Mouse (Mus musculus) liver, embryonic 14.5 days (tissue): Measurements from ENCODE around the gene Thrap3. TPM values are rescaled to one million over a fixed set of nuclear protein-coding genes. Genes with fewer than 3 reads are reported as not detected.
"Not testable (repeated sequence)": the region's sequence is repeated elsewhere in the genome, so short reads cannot be mapped to it uniquely, and the experiment has no call there.

Experiments
- ATAC-seq: fragments of 200-750 bp; cut with Nextera tagmentation; 2 replicates; pipeline ENCODE4 v1.8.0; 2017; ENCODE audit warnings: moderate number of reproducible peaks, mild to moderate bottlenecking, moderate library complexity; ENCODE audit not compliant: insufficient read depth
- DNase-seq, 3 experiments: peaks; one replicate each; pipeline ENCODE4 v3.0.0-alpha.2; 2012 to 2013; ENCODE audit warnings: low read depth in 3 of 3, low spot score in 3 of 3
- H3K27ac ChIP-seq: fragments of 300-500 bp; sonication (generic); 2 replicates; pipeline ENCODE4 v1.5.1; 2014; ENCODE audit warnings: moderate library complexity, mild to moderate bottlenecking, control low read depth, inconsistent platforms
- H3K27me3 ChIP-seq: fragments of 300-500 bp; sonication (generic); 2 replicates; pipeline ENCODE4 v1.6.1; 2014; ENCODE audit warnings: mild to moderate bottlenecking, low read length, moderate library complexity; ENCODE audit not compliant: control insufficient read depth, insufficient read depth
- H3K36me3 ChIP-seq: fragments of 300-500 bp; sonication (generic); replicated peaks from 2 replicates; pipeline ENCODE4 v1.6.1; 2014; ENCODE audit warnings: low read depth; ENCODE audit not compliant: control insufficient read depth, insufficient read depth
- H3K4me1 ChIP-seq, 2 experiments: fragments of 200-500 bp in 1 of 2; fragments of 300-500 bp in 1 of 2; sonication (generic) in 1 of 2; replicated peaks; 2 replicates each; pipeline ENCODE4 v1.6.1; 2012 to 2014; ENCODE audit warnings: antibody characterized with exemption in 1 of 2, inconsistent platforms in 1 of 2, low read length in 1 of 2; ENCODE audit not compliant: control insufficient read depth in 2 of 2, insufficient read depth in 2 of 2
- H3K4me2 ChIP-seq: fragments of 300-500 bp; sonication (generic); 2 replicates; pipeline ENCODE4 v1.6.1; 2014; ENCODE audit warnings: low read depth, mild to moderate bottlenecking, control low read depth, moderate library complexity
- H3K4me3 ChIP-seq, 2 experiments: fragments of 200-500 bp in 1 of 2; fragments of 300-500 bp in 1 of 2; sonication (generic) in 1 of 2; 2 replicates each; pipeline ENCODE4 v1.5.1; 2012 to 2014; ENCODE audit warnings: low read depth in 2 of 2, low read length in 2 of 2, mild to moderate bottlenecking in 2 of 2, control low read depth in 1 of 2, inconsistent platforms in 1 of 2, moderate library complexity in 1 of 2; ENCODE audit not compliant: insufficient read depth in 1 of 2
- H3K9ac ChIP-seq: fragments of 300-500 bp; sonication (generic); replicated peaks from 2 replicates; pipeline ENCODE4 v1.6.1; 2014; ENCODE audit warnings: mild to moderate bottlenecking, control low read depth, moderate library complexity
- H3K9me3 ChIP-seq: fragments of 300-500 bp; sonication (generic); 2 replicates; pipeline ENCODE4 v1.6.1; 2016; ENCODE audit warnings: low read length, mixed read lengths; ENCODE audit not compliant: control insufficient read depth
- CTCF ChIP-seq: IDR thresholded peaks from 2 replicates; pipeline ENCODE4 v1.5.1; 2016; ENCODE audit warnings: antibody characterized with exemption, low read depth, control low read depth
- EP300 ChIP-seq: IDR thresholded peaks from 2 replicates; pipeline ENCODE4 v1.6.1; 2016; ENCODE audit warnings: antibody characterized with exemption, low read depth
- WGBS: fragments of 180-500 bp; shearing (Covaris S2); extraction: QIAGEN DNeasy Blood & Tissue Kit; methylation state at CpG from one replicate; pipeline ENCODE4 v1.1.7; 2014; ENCODE audit not compliant: insufficient replicate concordance; 5-methylcytosine and 5-hydroxymethylcytosine counted together
- polyA plus RNA-seq, 2 experiments: library from polyadenylated mRNA; depleted of rRNA in 1 of 2; stranded (reverse) in 1 of 2; unstranded in 1 of 2; fragments of >200 nt; fragmentation: Nextera tagmentation in 1 of 2; extraction: Ambion mirVana in 1 of 2; gene quantifications; 2 replicates each; pipeline versions ENCODE4 v1.2.1 to v1.2.3; 2012 to 2014

Gene Thrap3
- polyA plus RNA-seq, 2 experiments = 62.6 to 77.9 TPM

GRCm38 (mm10) chr4:126166084-126166483 lies 36.5 kb downstream of the Thrap3 start:
- Histone ChIP-seq H3K9ac (no peak overlapping the region), H3K4me1 (peaks cover 4 to 9% of the 10 kb centered on the region in 2 experiments), H3K27me3 (no peaks in the 10 kb centered on the region), H3K9me3 (no peaks in the 10 kb centered on the region), H3K4me3 (no peak overlapping the region), H3K4me2 (no peak overlapping the region), H3K27ac (no peak overlapping the region), H3K36me3 (peaks cover 54% of the 10 kb centered on the region)
- WGBS = 83% methylated on average over 3 of the region's 3 CpGs
- TF ChIP-seq EP300 (no peak), CTCF (no peak)
- no peak for ATAC-seq
- DNase-seq = no peak

GRCm38 (mm10) chr4:126165092-126165491 lies 37.5 kb downstream of the Thrap3 start:
- H3K9ac ChIP-seq, H3K27ac ChIP-seq, DNase-seq, H3K27me3 ChIP-seq, H3K4me1 ChIP-seq, H3K4me2 ChIP-seq, H3K4me3 ChIP-seq, ATAC-seq, H3K9me3 ChIP-seq: not testable (repeated sequence)
- peaks cover 45% of the 10 kb centered on the region for H3K36me3 ChIP-seq
- 76% methylated on average over 8 of the region's 10 CpGs for WGBS

GRCm38 (mm10) chr4:126163685-126164084 lies 38.9 kb downstream of the Thrap3 start:
- DNase-seq (no peak), ATAC-seq (no peak)
- no peaks in the 10 kb centered on the region for H3K9me3 ChIP-seq
- H3K9ac ChIP-seq = peak overlapping the region; percentile 3; the same call in 1 of the 2 replicates
- H3K27me3 ChIP-seq = no peaks in the 10 kb centered on the region
- H3K4me1 ChIP-seq = peaks cover 4 to 9% of the 10 kb centered on the region in 2 experiments
- WGBS = 53% methylated on average over 4 of the region's 4 CpGs
- peaks cover 31% of the 10 kb centered on the region for H3K36me3 ChIP-seq
- TF ChIP-seq EP300 (no peak), CTCF (no peak)
- no peak overlapping the region for H3K27ac ChIP-seq
- peak overlapping the region in 1 of 2 experiments; percentile 56; a peak in 1 of 4 replicates for H3K4me3 ChIP-seq
- peak overlapping the region; percentile 82 for H3K4me2 ChIP-seq

GRCm38 (mm10) chr4:126163067-126163659 lies 39.4 kb downstream of the Thrap3 start, which contains the start of gene Sh3d21:
Gene Sh3d21 (minus strand): TSS chr4:126163491.
- H3K27me3 ChIP-seq = no peaks in the 10 kb centered on the region
- peak; percentile 48 for ATAC-seq
- WGBS = 6% methylated on average over 22 of the region's 22 CpGs
- peak within 1 kb of the TSS; percentile 45 to 56 for H3K4me3 ChIP-seq
- DNase-seq = no peak
- peak within 1 kb of the TSS; percentile 65 for H3K9ac ChIP-seq
- peaks cover 4 to 9% of the 10 kb centered on the region in 2 experiments for H3K4me1 ChIP-seq
- no peaks in the 10 kb centered on the region for H3K9me3 ChIP-seq
- peak within 1 kb of the TSS; percentile 82 for H3K4me2 ChIP-seq
- TF ChIP-seq EP300 (no peak), CTCF (no peak)
- H3K36me3 ChIP-seq = peaks cover 26% of the 10 kb centered on the region
- H3K27ac ChIP-seq = no peak within 1 kb of the TSS

GRCm38 (mm10) chr4:126162544-126163066 lies 40.0 kb downstream of the Thrap3 start:
- peak; percentile 61 to 66 (median 64) for DNase-seq
- H3K4me1 ChIP-seq = peaks cover 4 to 9% of the 10 kb centered on the region in 2 experiments
- H3K36me3 ChIP-seq = peaks cover 20% of the 10 kb centered on the region
- no peak overlapping the region for H3K27ac ChIP-seq
- H3K9ac ChIP-seq = peak overlapping the region; percentile 65
- H3K27me3 ChIP-seq = no peaks in the 10 kb centered on the region
- TF ChIP-seq CTCF (no peak), EP300 (no peak)
- under 1% methylated on average over 44 of the region's 44 CpGs for WGBS
- H3K4me3 ChIP-seq = peak overlapping the region; percentile 45 to 56
- peak overlapping the region; percentile 82 for H3K4me2 ChIP-seq
- ATAC-seq = peak; percentile 84
- no peaks in the 10 kb centered on the region for H3K9me3 ChIP-seq
